Mouse (Mus musculus): ENCODE results near the gene Fpgs. TPM values are rescaled to one million over a fixed set of nuclear protein-coding genes. Genes with fewer than 3 reads are reported as not detected.

The Fpgs gene
- total RNA-seq, 2 experiments from 2014 or later = 6.7 to 11.1 TPM

DNA sequence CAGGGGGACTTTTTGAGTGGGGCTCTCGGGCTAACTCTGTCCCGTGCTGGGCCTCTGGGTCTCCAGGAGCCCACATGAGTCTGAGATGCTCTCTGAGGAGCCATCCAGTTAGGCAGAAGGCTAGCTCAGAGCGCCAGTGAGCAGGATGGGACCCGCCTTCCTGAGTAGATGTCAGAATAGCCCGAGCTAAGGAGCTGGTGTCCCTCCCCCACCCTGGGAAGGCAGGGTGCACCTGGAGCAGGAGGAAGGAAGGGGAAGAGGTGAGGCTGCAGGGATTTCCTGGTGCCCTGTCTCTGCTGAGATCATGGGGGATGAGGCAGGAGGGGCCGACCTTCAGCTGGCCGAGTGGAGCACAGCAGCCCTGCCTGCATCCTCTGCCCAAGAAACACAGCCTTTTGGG, 24.5 kb upstream of the Fpgs start:
- DNase-seq = no peak
- intact Hi-C loops (cut with DNase I; ENCODE audit: low total_unique reads) = no loop called here

DNA sequence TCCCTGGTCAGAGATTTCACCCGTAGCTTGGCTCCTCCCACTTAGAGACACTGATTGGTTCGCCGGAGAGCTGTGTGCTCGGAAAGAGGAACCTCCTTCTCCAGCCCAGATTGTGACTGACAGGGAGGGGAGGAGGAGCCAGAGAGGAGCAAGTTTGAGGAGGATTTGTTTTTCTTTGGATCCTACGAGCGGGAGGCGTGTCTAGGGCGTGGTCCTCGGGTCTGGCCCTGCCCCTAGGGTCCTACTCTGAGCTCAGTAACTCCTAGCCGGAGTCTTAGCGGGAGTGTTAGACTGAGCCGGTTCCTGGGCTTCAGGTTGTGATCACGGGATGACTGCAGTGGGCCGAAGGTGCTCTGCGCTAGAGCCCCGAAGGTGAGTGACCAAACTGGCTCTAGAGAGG, 23.5 kb upstream of the Fpgs start:
- DNase-seq = peak; percentile 92
- intact Hi-C loops (cut with DNase I; ENCODE audit: low total_unique reads) = no loop called here

DNA sequence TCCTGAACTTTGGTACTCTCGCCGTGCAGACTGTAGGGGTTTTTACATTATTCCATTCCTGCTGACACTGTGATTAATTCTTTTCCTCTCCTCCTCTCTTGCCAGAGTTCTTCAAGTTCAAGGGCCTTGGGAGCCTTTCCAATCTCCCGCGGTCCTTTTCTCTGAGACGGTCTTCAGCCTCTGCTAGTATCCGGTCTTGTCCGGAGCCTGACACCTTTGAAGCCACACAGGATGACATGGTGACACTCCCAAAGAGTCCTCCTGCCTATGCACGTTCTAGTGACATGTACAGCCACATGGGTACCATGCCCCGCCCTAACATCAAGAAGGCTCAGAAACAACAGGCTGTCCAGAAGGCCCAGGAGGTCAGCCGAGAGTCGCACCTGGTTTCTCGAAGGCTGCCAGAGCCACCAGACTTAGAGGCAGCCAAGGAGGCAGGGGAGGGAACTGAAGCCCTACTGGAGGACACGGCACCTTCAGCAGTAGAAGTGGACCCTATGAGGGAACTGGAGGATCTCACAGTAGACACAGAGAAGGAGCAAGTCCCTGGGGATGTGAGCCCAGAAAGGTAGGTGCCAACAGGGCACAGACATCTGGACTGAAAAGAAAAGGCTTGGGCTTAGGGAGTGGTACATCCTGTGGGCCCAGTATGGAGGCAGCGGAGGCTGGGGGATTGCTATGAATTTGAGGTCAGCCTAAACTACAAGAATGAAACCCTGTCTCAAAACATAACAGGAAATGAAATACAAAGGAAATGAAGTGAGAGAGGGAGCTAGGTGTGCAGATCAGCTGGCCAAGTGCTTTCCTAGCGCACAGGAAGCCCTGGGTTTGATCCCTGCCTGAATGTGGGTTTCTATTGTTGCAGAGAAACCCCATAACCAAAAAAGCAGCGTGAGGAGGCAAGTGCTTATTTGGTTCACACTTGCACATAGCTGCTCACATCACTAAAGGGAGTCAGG, 21.2 kb upstream of the Fpgs start:
- no peak for DNase-seq
- intact Hi-C loops (cut with DNase I; ENCODE audit: low total_unique reads) = no loop called here

DNA sequence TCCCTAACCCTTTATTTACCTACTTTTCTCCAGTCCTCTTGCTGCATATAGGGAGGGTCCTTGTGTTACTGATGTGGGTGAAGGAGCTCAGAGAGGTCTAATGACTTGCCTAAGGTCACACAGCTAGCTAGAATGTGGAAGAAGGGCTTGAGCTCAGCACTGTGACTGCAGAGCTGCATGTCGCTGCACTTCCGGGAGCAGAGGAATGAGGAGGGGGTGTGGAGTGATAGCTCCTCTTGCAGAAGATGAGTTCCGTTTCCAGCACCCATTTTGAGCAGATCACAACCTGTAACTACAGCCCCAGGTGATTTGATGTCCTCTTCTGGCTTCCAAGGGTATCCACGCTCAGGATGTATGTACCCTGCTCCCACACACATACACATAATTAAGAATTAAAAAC, 20.2 kb upstream of the Fpgs start:
- intact Hi-C loops (cut with DNase I; ENCODE audit: low total_unique reads) = no loop called here

DNA sequence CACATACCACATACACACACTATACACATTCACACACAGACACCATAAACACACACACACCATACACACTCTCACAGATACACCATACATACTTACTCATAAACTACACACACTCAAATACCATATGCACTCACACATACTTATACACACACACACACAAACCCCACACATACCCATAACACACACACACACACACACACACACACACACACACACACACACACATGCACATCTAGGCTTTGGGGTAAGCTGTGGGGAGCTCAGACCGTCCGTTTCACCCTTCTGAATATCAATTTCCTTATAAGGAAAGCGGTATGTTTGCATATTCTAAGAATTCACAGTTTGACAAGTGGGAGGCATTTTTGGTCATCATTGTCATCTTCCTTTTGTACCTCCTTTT, 18.6 kb upstream of the Fpgs start:
- intact Hi-C loops (cut with DNase I; ENCODE audit: low total_unique reads) = no loop called here
- no peak for DNase-seq

More for the DNA sequence above, 20.2 kb upstream of the Fpgs start:
- DNase-seq = no peak

DNA sequence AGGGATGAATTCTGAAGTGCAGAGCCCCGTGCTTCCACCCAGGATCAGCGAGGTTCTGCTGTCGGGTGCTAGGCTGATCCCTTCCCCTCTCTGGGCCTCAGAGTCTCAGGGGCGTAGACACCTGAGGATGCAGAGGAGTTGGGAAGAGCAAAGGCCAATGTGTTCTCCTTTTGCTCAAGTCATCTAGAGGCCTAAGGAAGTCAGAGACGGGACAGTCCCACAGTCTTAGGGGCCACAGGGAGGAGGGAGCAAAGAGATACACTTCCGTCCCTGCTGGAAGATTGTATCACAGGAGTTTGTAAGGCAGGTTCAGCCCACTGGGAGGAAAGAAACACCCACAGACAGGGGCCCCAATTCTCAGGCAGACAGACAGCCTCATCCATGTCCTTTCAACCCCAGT, 18.1 kb upstream of the Fpgs start:
- intact Hi-C loops (cut with DNase I; ENCODE audit: low total_unique reads) = no loop called here

DNA sequence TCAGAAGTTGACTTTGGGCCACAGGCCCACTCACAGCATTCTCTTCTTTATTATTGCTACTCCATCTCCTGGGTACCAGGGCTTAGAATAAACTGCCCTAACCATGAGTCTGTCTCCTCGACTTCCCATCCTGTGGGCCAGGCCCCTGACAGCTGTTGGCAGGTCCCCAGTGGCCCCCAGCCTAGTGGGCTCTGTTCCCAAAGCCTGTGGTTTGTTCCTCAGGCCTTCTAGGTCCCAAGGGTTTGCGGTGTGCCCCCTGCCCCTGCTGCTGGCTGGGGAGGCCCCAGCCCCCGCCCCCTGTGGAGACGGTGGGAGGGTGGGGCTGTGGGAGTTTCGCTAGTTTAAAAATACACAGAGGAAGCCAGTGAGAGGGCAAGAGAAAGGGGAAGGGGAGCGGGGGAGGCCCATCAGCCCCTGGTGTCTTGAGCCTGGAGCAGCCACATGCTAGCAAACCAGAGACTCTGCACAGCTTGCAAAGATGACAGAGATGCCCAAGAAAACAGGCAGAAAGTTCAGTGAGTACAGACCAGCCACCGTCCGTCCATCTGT, 16.8 kb upstream of the Fpgs start, which contains the start of gene Sh2d3c:
Gene Sh2d3c, plus strand, starts transcription at position 375 of the 549 bp plus-strand sequence.
- DNase-seq = no peak
- intact Hi-C loops (cut with DNase I; ENCODE audit: low total_unique reads) = no loop called here

More for the DNA sequence above, 18.1 kb upstream of the Fpgs start:
- DNase-seq = no peak

DNA sequence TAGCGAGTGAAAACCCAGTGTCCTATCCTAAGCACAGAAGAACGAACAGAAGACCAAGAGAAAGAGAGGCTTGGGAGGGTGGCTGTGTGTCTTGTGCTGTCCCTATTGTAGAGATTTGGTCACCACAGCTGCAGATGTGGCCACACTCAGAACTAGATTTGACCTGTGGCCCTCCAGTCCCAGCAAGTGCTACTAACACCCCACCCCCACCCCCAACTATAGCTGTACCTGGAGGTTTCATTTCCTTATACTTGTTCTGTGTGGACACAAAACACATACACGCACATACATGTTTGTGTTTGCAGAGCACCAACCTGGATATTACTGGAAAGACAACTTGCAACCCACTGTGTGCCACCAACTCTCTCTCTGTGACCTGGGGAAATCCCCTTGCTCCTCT, 16.1 kb upstream of the Fpgs start:
- intact Hi-C loops (cut with DNase I; ENCODE audit: low total_unique reads) = no loop called here
- DNase-seq = no peak

DNA sequence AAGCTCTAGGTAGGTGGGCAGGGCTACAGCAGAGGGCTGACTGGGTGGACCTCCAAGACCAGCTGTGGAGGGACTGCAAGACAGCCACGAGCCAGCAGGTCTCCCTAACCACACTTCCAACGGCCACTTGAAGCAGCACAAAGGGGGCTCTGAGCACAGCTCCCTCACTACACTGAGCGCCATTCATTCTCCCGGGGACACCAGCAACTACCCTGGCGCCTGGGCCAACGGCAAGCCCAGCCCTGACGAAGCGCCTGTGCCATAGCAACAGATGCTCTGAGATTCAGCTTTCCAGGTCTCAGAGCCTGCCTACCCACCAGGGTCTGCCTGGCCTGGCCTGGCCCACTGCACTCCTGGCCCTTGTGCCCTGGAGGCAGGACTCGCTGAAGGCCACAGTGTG, 14.8 kb upstream of the Fpgs start:
- intact Hi-C loops (cut with DNase I; ENCODE audit: low total_unique reads) = no loop called here
- no peak for DNase-seq

DNA sequence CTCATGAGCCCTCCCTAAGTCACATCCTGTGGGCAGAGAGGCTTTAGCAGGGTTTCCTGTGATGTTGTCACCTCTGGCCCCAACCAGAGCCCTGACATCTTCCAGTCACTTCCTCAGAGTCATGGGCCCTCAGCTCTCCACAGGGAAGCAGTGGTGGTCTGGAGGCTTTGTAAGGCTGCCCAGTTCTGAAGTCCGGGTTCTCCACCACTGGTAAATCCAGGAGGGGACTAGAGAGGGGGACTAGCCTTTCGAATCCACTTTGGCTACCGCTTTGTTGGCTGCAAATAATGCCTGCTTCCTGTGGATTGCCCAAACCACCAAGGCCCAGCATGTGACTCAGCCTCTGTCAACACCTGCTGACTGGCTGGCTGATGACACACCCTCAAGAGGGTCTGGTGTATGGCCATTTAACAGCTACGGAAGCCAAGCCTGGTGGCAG, 11.1 kb upstream of the Fpgs start:
- intact Hi-C loops (cut with DNase I; ENCODE audit: low total_unique reads) = loop anchor here (2.0 kb wide), 1 partner anchor 40 kb away; no protein-coding TSS in a partner anchor
- DNase-seq = no peak

DNA sequence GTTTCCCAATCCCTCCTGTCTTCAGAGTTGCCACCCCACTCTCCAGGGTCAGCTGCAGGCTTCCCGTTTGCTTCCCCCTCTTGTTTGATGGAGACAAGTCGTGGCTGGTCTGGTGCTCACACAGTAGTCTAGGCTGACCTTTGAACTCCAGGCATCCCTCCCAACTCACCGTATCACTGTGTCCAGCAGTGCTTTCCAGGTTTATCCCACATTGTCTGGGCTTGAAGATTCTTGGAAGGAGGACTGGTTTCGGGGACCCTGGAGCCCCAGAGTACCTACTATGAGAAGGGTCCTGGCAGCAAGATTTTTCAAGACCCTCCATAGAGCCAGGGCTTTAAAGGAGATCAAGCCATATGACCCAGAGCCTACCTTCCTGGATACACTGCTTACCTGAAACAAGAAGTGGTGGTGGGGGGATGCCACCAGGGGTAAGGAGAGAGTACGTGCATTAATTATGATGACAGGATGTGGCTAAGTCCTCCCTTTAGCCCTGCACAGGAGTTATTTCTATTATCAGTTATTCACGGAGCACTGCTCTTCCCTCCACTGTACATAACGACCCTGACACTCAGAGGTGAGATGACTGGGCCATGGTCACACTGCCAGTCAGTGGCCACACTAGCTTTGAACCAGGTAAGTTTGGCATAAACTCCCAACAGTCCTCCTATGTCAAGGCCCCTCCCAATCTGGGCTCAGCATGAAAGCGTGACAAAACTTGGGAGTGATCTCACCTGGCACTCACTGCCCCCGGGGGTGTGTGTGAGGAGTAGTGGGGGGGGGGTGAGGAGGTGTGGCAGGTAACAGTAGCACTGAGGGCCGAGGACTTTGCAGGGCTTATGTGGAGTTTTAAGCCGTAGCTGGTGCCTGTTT, 10.4 kb upstream of the Fpgs start:
- intact Hi-C loops (cut with DNase I; ENCODE audit: low total_unique reads) = loop anchor here (2.0 kb wide), 1 partner anchor 40 kb away; no protein-coding TSS in a partner anchor
- DNase-seq = no peak

DNA sequence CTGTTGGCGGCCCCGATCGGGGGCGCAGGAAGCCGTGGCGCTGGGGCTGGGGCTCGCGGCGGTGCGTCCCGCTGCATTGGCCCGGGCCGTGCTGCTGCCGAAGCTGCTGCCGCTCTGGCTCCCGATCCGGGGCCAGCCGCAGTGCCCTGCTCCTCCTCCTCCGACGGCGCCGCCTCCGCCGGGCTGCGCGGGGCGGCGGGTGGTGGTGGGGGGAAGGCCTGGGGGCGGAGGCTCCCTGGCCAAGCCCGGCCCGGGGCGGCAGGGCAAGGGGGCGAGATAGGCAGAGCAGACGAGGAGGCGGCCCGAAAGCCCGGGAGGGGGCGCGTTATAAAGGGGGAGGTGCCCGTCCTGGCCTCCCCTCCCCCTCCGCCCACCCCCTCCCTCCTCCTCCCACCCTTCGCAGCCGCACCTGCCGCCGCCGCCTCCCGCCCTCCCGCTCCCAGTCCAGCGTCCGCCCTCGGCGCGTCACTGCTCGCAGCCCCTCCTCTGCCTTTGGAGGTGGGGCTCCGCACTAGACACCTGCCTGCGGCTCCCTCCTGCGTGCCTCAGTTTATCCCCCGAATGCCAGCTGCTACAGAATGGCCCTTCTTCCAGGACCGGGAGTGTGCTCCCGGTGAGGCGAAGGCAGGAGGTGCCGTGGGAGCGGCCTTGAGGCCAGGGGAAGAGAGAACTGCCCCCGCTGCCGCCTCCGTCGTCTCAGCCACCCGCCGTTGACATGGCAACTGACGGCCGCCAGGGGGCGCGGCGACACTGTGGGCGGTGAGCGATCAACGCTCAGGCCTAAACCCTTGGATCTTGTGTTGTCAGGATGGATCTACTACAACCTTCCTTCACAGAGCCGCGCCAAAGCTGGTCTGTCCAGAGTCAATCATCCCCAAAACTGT, 9.2 kb upstream of the Fpgs start, which contains the start of gene Cdk9:
Gene Cdk9, minus strand, starts transcription at position 143 of the 884 bp plus-strand sequence.
- DNase-seq = peak; percentile 93
- intact Hi-C loops (cut with DNase I; ENCODE audit: low total_unique reads) = no loop called here

DNA sequence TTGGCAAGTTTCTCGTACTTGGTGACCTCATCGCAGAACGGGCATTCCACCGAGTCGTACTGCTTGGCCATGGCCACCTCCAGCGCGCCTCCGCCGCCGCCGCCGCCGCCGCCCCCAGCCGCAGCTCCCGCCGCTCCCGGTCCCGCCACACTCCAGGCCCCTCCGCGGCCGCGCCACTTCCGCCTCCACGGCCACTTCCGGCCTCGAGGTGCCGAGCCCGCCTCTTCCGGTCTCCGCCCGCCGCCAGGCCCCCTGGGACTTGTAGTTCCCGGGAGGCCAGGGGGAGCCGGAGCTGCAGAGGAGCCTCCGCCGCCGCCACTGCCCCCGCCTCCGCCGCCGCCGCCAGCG, 8.6 kb upstream of the Fpgs start:
- DNase-seq = peak; percentile 95
- intact Hi-C loops (cut with DNase I; ENCODE audit: low total_unique reads) = no loop called here

DNA sequence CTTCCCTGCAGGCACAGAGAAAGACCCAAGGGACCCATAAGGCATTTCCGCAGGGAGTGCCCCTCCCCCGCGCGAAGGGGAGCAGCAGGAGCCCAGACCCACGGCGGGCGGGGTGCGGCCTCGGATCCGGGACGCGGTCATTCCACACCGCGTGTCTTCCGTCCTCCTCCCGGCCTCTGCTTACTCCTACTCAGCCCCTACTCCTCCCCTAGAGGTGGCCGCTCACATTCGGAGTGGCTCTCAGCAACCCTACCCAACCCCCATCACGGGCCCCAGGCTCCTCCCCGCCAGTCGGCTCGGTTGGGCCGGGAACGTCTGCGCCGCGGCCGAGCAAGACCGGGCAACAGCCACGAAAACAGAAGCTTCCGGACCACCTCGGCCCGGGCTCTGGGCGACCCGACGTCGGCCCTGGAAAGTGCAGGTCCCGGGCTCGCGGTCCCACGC, 8.2 kb upstream of the Fpgs start:
- intact Hi-C loops (cut with DNase I; ENCODE audit: low total_unique reads) = no loop called here
- peak; percentile 77 for DNase-seq

DNA sequence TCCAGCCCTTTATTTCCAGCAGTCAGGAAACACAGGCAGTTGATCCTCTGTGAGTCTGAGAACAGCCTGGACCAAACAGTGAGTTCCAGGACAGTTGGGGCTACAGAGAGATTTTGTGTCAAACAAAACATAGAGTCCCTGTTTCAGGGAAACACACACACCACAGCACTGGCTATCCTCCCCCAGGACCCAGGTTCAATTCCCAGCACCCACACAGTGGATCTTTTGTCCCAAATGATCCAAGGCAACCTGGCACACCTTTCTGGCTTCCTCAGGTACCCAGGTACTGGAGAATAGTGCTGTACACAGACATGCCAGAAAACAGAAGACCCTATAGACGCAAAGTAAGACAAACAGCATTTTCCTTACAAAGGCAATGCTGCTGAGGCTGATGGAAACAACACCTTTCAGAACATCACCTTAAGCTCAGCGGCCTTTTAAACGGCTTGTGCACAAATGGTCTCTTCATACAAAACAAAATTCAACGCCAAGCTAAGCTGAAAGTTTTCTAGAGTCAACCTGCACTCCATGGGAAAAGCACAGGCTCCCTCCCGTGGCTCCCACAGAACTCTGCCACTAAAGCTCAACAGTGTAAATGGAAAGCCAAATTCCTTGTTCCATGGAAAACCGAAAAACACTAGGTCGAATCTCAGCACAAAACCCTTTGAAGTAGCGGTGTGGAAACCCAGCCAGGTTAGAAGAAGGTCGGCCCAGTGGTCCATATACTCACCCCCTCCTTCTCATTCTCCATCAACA, 7.5 kb upstream of the Fpgs start:
- intact Hi-C loops (cut with DNase I; ENCODE audit: low total_unique reads) = loop anchor here (2.0 kb wide), 1 partner anchor 15 kb away; no protein-coding TSS in a partner anchor
- DNase-seq = no peak

DNA sequence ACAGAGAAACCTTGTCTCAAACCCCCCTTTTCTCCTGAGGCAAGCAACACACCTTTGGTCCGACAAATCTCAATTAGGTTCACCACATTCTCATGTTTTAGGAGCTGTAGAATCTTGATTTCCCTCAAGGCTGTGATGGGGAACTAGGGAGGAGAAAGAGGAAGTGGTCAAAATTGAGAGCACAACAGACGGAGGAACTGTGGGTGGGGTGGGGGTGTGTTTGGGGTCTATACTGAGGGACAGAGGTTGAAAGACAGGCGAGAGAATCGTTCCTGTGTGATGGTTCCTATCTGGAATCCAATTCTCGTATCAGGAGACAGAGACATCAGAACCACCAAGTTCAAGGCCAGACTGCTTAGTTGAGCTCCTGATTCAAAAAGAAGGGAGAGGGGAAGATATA, 6.5 kb upstream of the Fpgs start:
- DNase-seq = no peak
- intact Hi-C loops (cut with DNase I; ENCODE audit: low total_unique reads) = loop anchor here (2.0 kb wide), 1 partner anchor 14 kb away; no protein-coding TSS in a partner anchor

DNA sequence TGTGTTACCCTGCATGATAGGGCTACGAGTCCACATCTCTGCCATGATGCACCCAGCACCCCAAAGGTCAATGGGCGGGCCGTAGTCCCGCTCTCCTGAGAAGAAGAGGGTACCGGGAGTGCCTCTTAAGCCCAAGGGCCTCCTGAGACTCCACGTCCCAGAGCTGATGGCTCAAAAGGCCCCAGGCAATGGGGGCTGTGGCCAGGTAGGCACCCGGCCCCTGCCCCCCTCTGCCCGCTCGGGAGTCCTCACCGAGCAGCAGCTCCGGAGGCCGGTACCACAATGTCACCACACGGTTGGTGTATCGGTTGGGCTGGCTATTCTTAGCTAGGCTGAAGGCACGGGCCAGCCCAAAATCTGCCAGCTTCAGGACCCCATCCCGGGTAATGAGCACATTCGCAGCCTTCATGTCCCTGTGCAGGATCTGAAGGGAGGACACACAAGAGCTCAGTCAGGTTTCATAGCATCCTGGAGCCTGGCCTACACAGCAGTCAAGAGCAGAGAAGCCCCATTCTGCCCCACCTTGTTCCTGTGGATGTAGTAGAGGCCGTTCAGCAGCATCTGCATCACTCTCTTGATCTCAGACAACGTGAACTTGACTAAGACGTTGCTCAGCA, 5.7 kb upstream of the Fpgs start:
- intact Hi-C loops (cut with DNase I; ENCODE audit: low total_unique reads) = loop anchor here (2.0 kb wide), 1 partner anchor 13 kb away; no protein-coding TSS in a partner anchor
- no peak for DNase-seq

DNA sequence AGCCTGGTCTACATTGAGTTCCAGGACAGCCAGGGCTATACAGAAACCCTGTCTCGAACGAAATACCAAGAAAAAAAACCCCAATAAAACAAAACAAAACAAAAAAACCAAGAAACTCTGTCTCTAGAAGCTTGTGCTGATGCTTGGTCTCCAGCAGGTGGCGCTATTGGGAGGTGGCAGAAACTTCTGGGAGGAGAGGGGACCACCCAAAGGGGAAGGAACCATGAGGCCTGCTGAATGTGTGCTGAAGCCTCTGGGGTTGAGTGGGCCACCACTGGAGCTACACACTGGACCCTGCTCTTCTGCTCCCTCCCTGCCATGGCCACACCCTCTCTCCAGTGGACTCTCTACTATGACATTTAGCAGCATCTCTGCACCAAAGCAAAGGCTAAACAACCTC, 4.7 kb upstream of the Fpgs start:
- intact Hi-C loops (cut with DNase I; ENCODE audit: low total_unique reads) = no loop called here
- peak; percentile 72 for DNase-seq
